Mouse (Mus musculus) CH12.LX (cell line): Measurements from ENCODE around the gene B430218F22Rik. TPM values are rescaled to one million over a fixed set of nuclear protein-coding genes. Genes with fewer than 3 reads are reported as not detected.

Experiments
- DNase-seq: peaks from one replicate; pipeline ENCODE4 v3.0.0-alpha.2; 2013; ENCODE audit errors: extremely low read depth
- H3K27ac ChIP-seq: 2 replicates; pipeline ENCODE4 v1.5.1; 2012; ENCODE audit warnings: low read depth, mild to moderate bottlenecking, control low read depth, moderate library complexity; ENCODE audit not compliant: insufficient read depth
- H3K27me3 ChIP-seq: replicated peaks from 2 replicates; pipeline ENCODE3; 2012; ENCODE audit warnings: inconsistent platforms
- H3K36me3 ChIP-seq, 2 experiments: replicated peaks in 1 of 2; 2 replicates each; pipeline versions ENCODE3 to v1.6.1; 2012; ENCODE audit warnings: inconsistent platforms in 1 of 2, low read length in 1 of 2, mild to moderate bottlenecking in 1 of 2, mixed read lengths in 1 of 2, moderate library complexity in 1 of 2; ENCODE audit not compliant: control insufficient read depth in 1 of 2, insufficient read depth in 1 of 2
- H3K4me1 ChIP-seq, 2 experiments: 2 replicates each; pipeline ENCODE4 v1.6.1; 2012; ENCODE audit warnings: inconsistent platforms in 1 of 2, moderate library complexity in 1 of 2; ENCODE audit not compliant: insufficient read depth in 2 of 2, control insufficient read depth in 1 of 2
- H3K4me2 ChIP-seq: 2 replicates; pipeline ENCODE4 v1.6.1; 2012; ENCODE audit warnings: low read depth, mild to moderate bottlenecking, control low read depth; ENCODE audit not compliant: poor library complexity, insufficient read depth, severe bottlenecking
- H3K4me3 ChIP-seq, 3 experiments: fragments of 150-350 bp in 1 of 3; sonication (generic) in 1 of 3; replicated peaks in 1 of 3; 2 replicates each; pipeline versions ENCODE3 to v1.5.1; 2011 to 2012; ENCODE audit warnings: low read depth in 2 of 3, low read length in 2 of 3, mild to moderate bottlenecking in 2 of 3, moderate library complexity in 2 of 3, control low read depth in 1 of 3, improper control_type of control experiment in 1 of 3, inconsistent platforms in 1 of 3, mixed read lengths in 1 of 3; ENCODE audit not compliant: poor library complexity in 1 of 3
- H3K79me2 ChIP-seq: replicated peaks from 2 replicates; pipeline ENCODE4 v1.6.1; 2012; ENCODE audit warnings: mild to moderate bottlenecking, moderate library complexity; ENCODE audit not compliant: control insufficient read depth, poor library complexity, insufficient read depth, severe bottlenecking; ENCODE audit errors: extremely low read depth
- H3K9ac ChIP-seq: 2 replicates; pipeline ENCODE4 v1.6.1; 2012; ENCODE audit warnings: low read depth, mild to moderate bottlenecking, control low read depth, moderate library complexity; ENCODE audit not compliant: insufficient read depth
- H3K9me3 ChIP-seq: replicated peaks from 2 replicates; pipeline ENCODE3; 2012; ENCODE audit warnings: low read length, inconsistent platforms, mixed read lengths
- BHLHE40 ChIP-seq: IDR thresholded peaks from 2 replicates; pipeline ENCODE4 v1.6.1; 2011; ENCODE audit warnings: mild to moderate bottlenecking, low read depth, low read length, improper control_type of control experiment
- CHD1 ChIP-seq: IDR thresholded peaks from 2 replicates; pipeline ENCODE4 v1.6.1; 2012; ENCODE audit warnings: low read depth, low read length, improper control_type of control experiment, inconsistent platforms
- CTCF ChIP-seq, 2 experiments: IDR thresholded peaks in 1 of 2; conservative IDR thresholded peaks in 1 of 2; 2 replicates each; pipeline ENCODE4 v1.5.1; 2011 to 2012; ENCODE audit warnings: low read depth in 2 of 2, low read length in 2 of 2, improper control_type of control experiment in 1 of 2, inconsistent platforms in 1 of 2, mild to moderate bottlenecking in 1 of 2, moderate library complexity in 1 of 2
- GABPA ChIP-seq: IDR thresholded peaks from 2 replicates; pipeline ENCODE4 v1.6.1; 2012; ENCODE audit warnings: low read depth, low read length, improper control_type of control experiment, inconsistent platforms; ENCODE audit not compliant: insufficient replicate concordance
- MAFK ChIP-seq: IDR thresholded peaks from 2 replicates; pipeline ENCODE4 v1.6.1; 2011; ENCODE audit warnings: low read length, improper control_type of control experiment; ENCODE audit not compliant: insufficient replicate concordance
- MAZ ChIP-seq: IDR thresholded peaks from 2 replicates; pipeline ENCODE4 v1.6.1; 2012; ENCODE audit warnings: low read depth, mild to moderate bottlenecking, inconsistent platforms, low read length, improper control_type of control experiment, moderate library complexity
- POLR2A ChIP-seq: IDR thresholded peaks from 2 replicates; pipeline ENCODE4 v1.6.1; 2011; ENCODE audit warnings: low read depth, mild to moderate bottlenecking, improper control_type of control experiment, low read length
- POLR2AphosphoS2 ChIP-seq: IDR thresholded peaks from 2 replicates; pipeline ENCODE4 v1.6.1; 2011; ENCODE audit warnings: low read depth, low read length, improper control_type of control experiment
- RAD21 ChIP-seq: IDR thresholded peaks from 2 replicates; pipeline ENCODE4 v1.6.1; 2011; ENCODE audit warnings: low read depth, mild to moderate bottlenecking, low read length, improper control_type of control experiment, moderate library complexity
- SIN3A ChIP-seq: IDR thresholded peaks from 2 replicates; pipeline ENCODE4 v1.6.1; 2012; ENCODE audit warnings: low read length, improper control_type of control experiment, inconsistent platforms
- SMC3 ChIP-seq: IDR thresholded peaks from 2 replicates; pipeline ENCODE4 v1.6.1; 2011; ENCODE audit warnings: low read depth, low read length, improper control_type of control experiment
- ZC3H11A ChIP-seq: IDR thresholded peaks from 2 replicates; pipeline ENCODE4 v1.6.1; 2012; ENCODE audit warnings: low read depth, mild to moderate bottlenecking, inconsistent platforms, low read length, improper control_type of control experiment
- ZMIZ1 ChIP-seq: IDR thresholded peaks from 2 replicates; pipeline ENCODE4 v1.6.1; 2012; ENCODE audit warnings: low read depth, mild to moderate bottlenecking, inconsistent platforms, low read length, improper control_type of control experiment
- dilution Hi-C: fragments of 300-500 bp; cut with MboI; formaldehyde crosslinking; loops from 2 replicates; pipeline ENCODE4 v1.14.3; 2020; ENCODE audit warnings: low sequenced_read_pairs; ENCODE audit not compliant: extremely low pct_unique_long_range_greater_than_20kb, extremely low pct_ligation_motif_present
- in situ Hi-C: fragments of 300-500 bp; cut with MboI; formaldehyde crosslinking; loops from 3 replicates; pipeline ENCODE4 v1.14.3; 2019; ENCODE audit warnings: low sequenced_read_pairs, low pct_ligation_motif_present, low pct_unique_long_range_greater_than_20kb, mixed read lengths
- polyA plus RNA-seq: library from polyadenylated mRNA; unstranded; fragments of >175 nt; gene quantifications from 2 replicates; pipeline ENCODE4 v1.2.1, GENCODE M21; 2012; ENCODE audit warnings: low read depth; ENCODE audit not compliant: insufficient read length
- total RNA-seq, 2 experiments: library from RNA; depleted of rRNA; stranded (reverse); fragments of 300-350 nt in 1 of 2; fragments of >200 nt in 1 of 2; gene quantifications; 2 replicates each; pipeline ENCODE4 v1.2.3; 2012 to 2014

Gene B430218F22Rik
- total and polyA plus RNA-seq, 3 experiments = 0.48 to 12.0 (median 0.64) TPM

- dilution Hi-C loops (no loop called here), in situ Hi-C loops (no loop called here)
- TF ChIP-seq MAFK (no peak), SIN3A (no peak), ZC3H11A (no peak), MAZ (no peak), SMC3 (no peak), ZMIZ1 (no peak), POLR2AphosphoS2 (no peak), POLR2A (no peak)
- Histone ChIP-seq H3K9ac (no peak overlapping the region), H3K27ac (no peak overlapping the region), H3K27me3 (no peaks in the 10 kb centered on the region), H3K79me2 (no peaks in the 10 kb centered on the region), H3K4me2 (no peak overlapping the region), H3K36me3 (no peaks in the 10 kb centered on the region), H3K9me3 (peaks cover 3% of the 10 kb centered on the region), H3K4me3 (no peak overlapping the region), H3K4me1 (no peaks in the 10 kb centered on the region)
- peak; percentile 17 for DNase-seq
Observed at GRCm38 (mm10) chr13:118365774-118366173, 20.7 kb upstream of the B430218F22Rik start.

- H3K27me3 ChIP-seq = no peaks in the 10 kb centered on the region
- H3K4me1 ChIP-seq = no peaks in the 10 kb centered on the region
- H3K36me3 ChIP-seq = peaks cover 6 to 24% of the 10 kb centered on the region in 2 experiments
- no peak overlapping the region for H3K4me2 ChIP-seq
- DNase-seq = no peak
- TF ChIP-seq BHLHE40 = no peak
- TF ChIP-seq CHD1 = no peak
- TF ChIP-seq GABPA = no peak
- H3K27ac ChIP-seq = no peak overlapping the region
- dilution Hi-C loops = no loop called here
- in situ Hi-C loops = no loop called here
- H3K9me3 ChIP-seq = no peaks in the 10 kb centered on the region
- H3K79me2 ChIP-seq = no peaks in the 10 kb centered on the region
- H3K4me3 ChIP-seq = no peak overlapping the region
- H3K9ac ChIP-seq = no peak overlapping the region
Observed at GRCm38 (mm10) chr13:118372871-118373270, 13.6 kb upstream of the B430218F22Rik start.

- Histone ChIP-seq H3K79me2 (no peaks in the 10 kb centered on the region), H3K9me3 (no peaks in the 10 kb centered on the region), H3K27me3 (no peaks in the 10 kb centered on the region), H3K4me1 (peaks cover 0 to 5% of the 10 kb centered on the region in 2 experiments; a peak in 1 of 4 replicates), H3K36me3 (peaks cover 35 to 72% of the 10 kb centered on the region in 2 experiments), H3K4me2 (no peak overlapping the region), H3K27ac (no peak overlapping the region), H3K9ac (no peak overlapping the region), H3K4me3 (no peak overlapping the region)
- TF ChIP-seq MAFK (no peak), CTCF (conservative IDR thresholded peaks at IDR 0.05 in 1 of 2, IDR thresholded peaks at IDR 0.05 in 1 of 2; ENCODE audit: low read depth in 2 of 2, low read length in 2 of 2) (peak; percentile 74 to 89), RAD21 (peak; percentile 42), SMC3 (peak; percentile 28; the same call in 1 of the 2 replicates)
- in situ Hi-C loops = no loop called here
- dilution Hi-C loops = no loop called here
- peak; percentile 50 for DNase-seq
Observed at GRCm38 (mm10) chr13:118379155-118379554, 7.3 kb upstream of the B430218F22Rik start.
